Mouse (Mus musculus): Measurements from ENCODE around the gene Fas.

GRCm38 (mm10) chr19:34256149-34256548, 34.3 kb upstream of the Fas start:
- TF ChIP-seq POLR2A (IDR thresholded peaks at IDR 0.05; ENCODE audit: control insufficient read depth, extremely low read depth, insufficient read depth, low read length, poor library complexity) = no peak
- TF ChIP-seq CTCF (IDR thresholded peaks at IDR 0.05; ENCODE audit: borderline replicate concordance, control insufficient read depth, extremely low read depth, insufficient read depth, low read length, poor library complexity) = no peak
